ENCODE assay signal across 7 mouse cellular contexts in the genomic region with DNA sequence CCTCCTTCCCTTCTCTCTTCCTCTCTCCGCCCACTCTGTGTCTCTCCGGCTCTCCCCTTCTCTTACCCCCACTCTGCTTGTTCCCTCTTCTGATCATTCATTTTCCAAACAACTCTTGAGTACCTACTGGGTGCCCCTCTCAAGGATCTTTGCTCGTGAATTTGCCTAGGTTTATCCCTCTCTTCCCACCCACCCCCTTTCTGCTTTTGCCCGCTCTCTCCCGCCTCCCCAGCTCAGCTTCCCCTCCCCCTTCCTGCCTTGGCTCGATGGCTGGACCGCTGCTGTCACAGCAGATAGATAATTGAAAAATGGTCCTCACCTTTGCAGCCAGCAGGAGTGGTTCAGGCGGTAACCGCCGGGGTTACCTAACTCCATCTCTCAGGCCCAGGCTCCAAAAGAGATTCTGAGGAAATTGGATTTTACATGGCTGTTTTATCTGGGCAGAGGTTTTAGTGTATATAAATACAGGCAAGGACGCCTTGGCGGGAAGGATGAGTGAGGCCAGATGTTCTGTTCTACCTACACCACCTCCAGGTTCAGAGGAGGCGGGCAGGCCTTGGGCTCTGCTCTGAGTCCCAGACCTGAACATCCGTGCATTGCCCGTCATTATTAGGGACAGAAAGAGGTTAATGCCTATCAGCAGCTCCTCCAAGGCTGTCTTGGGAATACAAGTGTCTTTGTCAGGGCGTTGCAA.
A peak's percentile ranks its signal among the peaks of the same experiment; 100 is the strongest.
DNase-seq lines count a peak whose midpoint lies in the region; ATAC-seq and TF ChIP-seq lines count a peak whose summit lies in the region.

No protein-coding gene starts in this region.

- no peaks in the 10 kb centered on the region for H3K9me3 ChIP-seq in hindbrain, embryonic 15.5 days
- no peaks in the 10 kb centered on the region for H3K9me3 ChIP-seq in neural tube, embryonic 11.5 days (ENCODE audit: control insufficient read depth, low read length)

- ATAC-seq in hindbrain, embryonic 15.5 days (ENCODE audit: low FRiP score, low read depth), result peak; percentile 28
- ATAC-seq in neural tube, embryonic 11.5 days (ENCODE audit: insufficient read depth, low FRiP score, low TSS enrichment), result peak; percentile 73; the same call in 1 of the 2 replicates
- ATAC-seq in erythroblast, adult 5-6 weeks (replicated peaks; ENCODE audit: low FRiP score, poor library complexity, severe bottlenecking), result no peak

- H3K4me1 ChIP-seq in spleen, adult 2 months (ENCODE audit: control insufficient read depth, insufficient read depth, insufficient read length), result peaks cover 13% of the 10 kb centered on the region; the same call in 1 of the 2 replicates
- peaks cover 50% of the 10 kb centered on the region for H3K4me1 ChIP-seq in hindbrain, embryonic 15.5 days (replicated peaks)
- peaks cover 7% of the 10 kb centered on the region for H3K4me1 ChIP-seq in neural tube, embryonic 11.5 days (ENCODE audit: control insufficient read depth, insufficient read depth, low read length)

- peak overlapping the region; percentile 48; the same call in 1 of the 2 replicates for H3K4me3 ChIP-seq in spleen, adult 2 months (ENCODE audit: extremely low read depth, insufficient read depth, insufficient read length)
- peak overlapping the region; percentile 55 for H3K4me3 ChIP-seq in hindbrain, embryonic 15.5 days
- peak overlapping the region; percentile 49 for H3K4me3 ChIP-seq in neural tube, embryonic 11.5 days (ENCODE audit: low read depth, low read length)

- no peak for TF ChIP-seq CTCF in spleen, adult 2 months (IDR thresholded peaks at IDR 0.05; ENCODE audit: extremely low read depth, insufficient read depth, insufficient read length, insufficient replicate concordance)

- H3K4me2 ChIP-seq in hindbrain, embryonic 15.5 days, result peak overlapping the region; percentile 96
- H3K4me2 ChIP-seq in neural tube, embryonic 11.5 days (ENCODE audit: low read depth), result peak overlapping the region; percentile 97

- H3K27ac ChIP-seq in spleen, adult 2 months (ENCODE audit: insufficient read depth, low read length), result no peak overlapping the region
- peak overlapping the region; percentile 98 for H3K27ac ChIP-seq in hindbrain, embryonic 15.5 days (replicated peaks)
- H3K27ac ChIP-seq in neural tube, embryonic 11.5 days (ENCODE audit: low read depth, low read length), result peak overlapping the region; percentile 91

- H3K36me3 ChIP-seq in spleen, adult 2 months (ENCODE audit: control insufficient read depth, insufficient read depth, low read length), result no peaks in the 10 kb centered on the region
- H3K36me3 ChIP-seq in hindbrain, embryonic 15.5 days, result no peaks in the 10 kb centered on the region
- no peaks in the 10 kb centered on the region for H3K36me3 ChIP-seq in neural tube, embryonic 11.5 days (ENCODE audit: control insufficient read depth, insufficient read depth, low read length)

- no peak for TF ChIP-seq POLR2A in spleen, adult 2 months (IDR thresholded peaks at IDR 0.05; ENCODE audit: low read depth, low read length)

- WGBS in spleen, adult 2 months, result 25% methylated on average over 16 of the region's 16 CpGs
- WGBS in hindbrain, embryonic 15.5 days, result 3% methylated on average over 16 of the region's 16 CpGs
- 1% methylated on average over 16 of the region's 16 CpGs for WGBS in neural tube, embryonic 11.5 days

- peaks cover 23% of the 10 kb centered on the region for H3K27me3 ChIP-seq in spleen, adult 2 months (ENCODE audit: control insufficient read depth, insufficient read depth, low read length)
- H3K27me3 ChIP-seq in hindbrain, embryonic 15.5 days, result 0 out of 2 replicates have a peak, but pooled peaks cover 6% of the 10 kb centered on the region
- peaks cover 42% of the 10 kb centered on the region for H3K27me3 ChIP-seq in neural tube, embryonic 11.5 days (ENCODE audit: control insufficient read depth, insufficient read depth, low read length)

- peak overlapping the region; percentile 70; the same call in 1 of the 2 replicates for H3K9ac ChIP-seq in hindbrain, embryonic 15.5 days
- peak overlapping the region; percentile 37; the same call in 1 of the 2 replicates for H3K9ac ChIP-seq in neural tube, embryonic 11.5 days (ENCODE audit: low read length)

- no peak for DNase-seq in spleen, adult 2 months (ENCODE audit: low read depth in 1 of 2, low spot score in 2 of 2)
- DNase-seq in spleen, postnatal 10 days (ENCODE audit: low spot score in 2 of 2), result no peak
- peak; percentile 70 for DNase-seq in embryo, embryonic 9.5 days (ENCODE audit: extremely low spot score)
- DNase-seq in neural tube, embryonic 11.5 days (ENCODE audit: low spot score), result peak; percentile 49
- no peak for DNase-seq in adrenal gland, adult 8-10 months

Comparison
In these comparisons a context has a peak if more than half of its experiments do, and no peak if none do; other contexts are left out.
1. DNase-seq: peak in embryo, embryonic 9.5 days (single experiment) and neural tube, embryonic 11.5 days (single experiment); none in spleen, adult 2 months (0 of 2), spleen, postnatal 10 days (0 of 2) and adrenal gland, adult 8-10 months (single experiment).
2. Peak in every context shown above with its lines, with median percentiles within 50 percentile points of each other: H3K4me3 ChIP-seq.